Mouse (Mus musculus): ENCODE data around the gene Olfr683. TPM values are rescaled to one million over a fixed set of nuclear protein-coding genes. Genes with fewer than 3 reads are reported as not detected.
"Not testable (repeated sequence)": the region's sequence is repeated elsewhere in the genome, so short reads cannot be mapped to it uniquely, and the experiment has no call there.

The Olfr683 gene
- polyA plus RNA-seq (2011; ENCODE audit: insufficient read depth, insufficient read length, low replicate concordance, missing spikeins) = not detected in 2 replicates

DNA sequence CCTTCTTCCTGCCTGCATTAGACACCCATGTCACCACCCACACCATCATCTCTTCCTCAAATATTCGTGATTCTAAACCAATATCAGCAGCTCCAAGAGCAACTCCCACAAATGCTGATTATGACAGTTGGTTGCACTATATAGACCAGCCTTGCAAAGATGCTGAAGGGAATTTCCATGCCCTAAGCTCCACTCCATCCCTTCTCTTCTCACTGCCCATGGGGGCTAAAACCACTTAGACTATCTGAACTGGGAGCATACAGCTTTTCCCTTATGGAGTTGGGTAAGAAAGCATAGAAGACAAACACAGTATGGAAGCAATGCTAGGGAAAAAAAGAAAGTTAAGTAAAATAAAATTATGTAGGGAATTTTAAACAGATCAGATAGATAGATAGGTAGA is at the start of gene Olfr683:
Gene Olfr683, minus strand, starts transcription at position 101 of the 400 bp plus-strand sequence.
- H3K4me3 ChIP-seq (replicated peaks; ENCODE audit: control insufficient read depth, low read depth, low read length) = no peak within 1 kb of the TSS
- TF ChIP-seq CTCF (IDR thresholded peaks at IDR 0.05; ENCODE audit: control insufficient read depth, insufficient read depth, low read length) = no peak
- TF ChIP-seq POLR2A (IDR thresholded peaks at IDR 0.05; ENCODE audit: borderline replicate concordance, control insufficient read depth, low read depth, low read length) = no peak
- H3K27ac ChIP-seq (ENCODE audit: control insufficient read depth, insufficient read depth, low read depth, low read length, poor library complexity) = no peak within 1 kb of the TSS
- 68% methylated on average over 1 of the region's 1 CpGs for WGBS
- no peaks in the 10 kb centered on the region for H3K4me1 ChIP-seq (ENCODE audit: control insufficient read depth, insufficient read depth, low read length)

DNA sequence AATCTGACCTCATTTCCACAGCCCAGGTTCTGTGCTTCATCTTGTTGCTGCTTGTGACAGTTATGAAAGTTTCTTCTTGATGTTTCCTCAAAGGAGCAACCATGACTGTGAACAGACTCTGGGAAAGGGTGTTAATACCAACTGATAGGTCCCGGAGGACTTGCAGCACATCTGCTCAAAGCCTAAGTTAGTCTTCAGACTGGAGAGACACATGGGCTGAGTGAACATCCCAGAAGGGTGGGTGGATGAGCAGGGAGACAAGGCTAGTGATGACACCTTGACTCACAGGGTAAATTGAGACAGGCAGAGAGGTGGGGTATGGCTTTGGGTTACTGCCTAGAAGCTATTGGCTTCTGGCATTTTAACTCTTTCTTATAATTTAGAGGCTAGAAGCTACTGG is 39.1 kb upstream of the Olfr683 start, which contains the start of gene Olfr685:
Gene Olfr685, minus strand, starts transcription at position 101 of the 400 bp plus-strand sequence.
- TF ChIP-seq CTCF (IDR thresholded peaks at IDR 0.05; ENCODE audit: control insufficient read depth, insufficient read depth, low read length) (no peak), POLR2A (IDR thresholded peaks at IDR 0.05; ENCODE audit: borderline replicate concordance, control insufficient read depth, low read depth, low read length) (no peak)
- 76% methylated on average over 1 of the region's 1 CpGs for WGBS
- Histone ChIP-seq H3K27ac (ENCODE audit: control insufficient read depth, insufficient read depth, low read depth, low read length, poor library complexity) (no peak within 1 kb of the TSS), H3K4me3 (replicated peaks; ENCODE audit: control insufficient read depth, low read depth, low read length) (no peak within 1 kb of the TSS), H3K4me1 (ENCODE audit: control insufficient read depth, insufficient read depth, low read length) (no peaks in the 10 kb centered on the region)

DNA sequence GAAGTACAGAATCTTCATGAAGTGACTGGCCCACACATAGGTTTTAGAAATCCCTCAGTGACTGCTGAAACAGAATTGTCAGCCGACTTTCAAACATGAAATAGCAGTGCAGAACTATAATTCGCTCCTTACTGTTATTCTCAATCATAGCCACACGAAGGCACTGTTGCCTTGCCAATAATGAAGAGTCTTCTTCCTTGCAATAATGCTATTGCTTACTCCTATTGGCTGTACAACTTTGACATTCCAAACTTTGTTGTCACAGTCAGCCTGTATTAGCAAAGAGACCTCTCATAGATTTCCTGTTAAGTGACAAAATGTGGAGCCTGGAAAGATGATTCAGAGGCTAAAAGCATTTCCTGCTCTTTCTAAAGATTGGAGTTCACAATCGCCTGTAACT is 24.0 kb upstream of the Olfr683 start:
- Histone ChIP-seq H3K4me1 (ENCODE audit: control insufficient read depth, insufficient read depth, low read length) (no peaks in the 10 kb centered on the region), H3K4me3 (replicated peaks; ENCODE audit: control insufficient read depth, low read depth, low read length) (no peak overlapping the region), H3K27ac (ENCODE audit: control insufficient read depth, insufficient read depth, low read depth, low read length, poor library complexity) (no peak overlapping the region)
- TF ChIP-seq CTCF (IDR thresholded peaks at IDR 0.05; ENCODE audit: control insufficient read depth, insufficient read depth, low read length) = no peak
- TF ChIP-seq POLR2A (IDR thresholded peaks at IDR 0.05; ENCODE audit: borderline replicate concordance, control insufficient read depth, low read depth, low read length) = no peak
- 39% methylated on average over 4 of the region's 4 CpGs for WGBS

DNA sequence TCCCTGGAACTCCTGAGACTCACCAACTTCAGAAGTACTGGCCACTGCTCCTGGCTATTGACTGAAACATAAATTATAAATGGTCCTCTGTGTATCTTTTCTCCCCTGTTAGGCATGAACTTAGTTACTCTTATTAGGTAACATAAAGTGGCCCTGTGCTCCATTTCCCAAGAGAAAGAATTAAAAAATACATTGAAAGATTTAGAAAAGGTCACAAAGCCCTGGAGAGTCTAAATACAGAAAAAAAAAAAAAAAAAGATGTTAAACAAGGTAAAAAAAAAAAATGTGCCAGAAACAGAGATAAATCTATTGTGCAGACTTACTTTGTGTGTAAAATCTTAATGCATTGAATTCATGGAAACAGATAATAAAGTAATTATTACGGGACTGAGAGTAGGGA is 16.7 kb upstream of the Olfr683 start, which contains the start of gene Olfr684:
Gene Olfr684, minus strand, starts transcription at position 101 of the 400 bp plus-strand sequence.
- TF ChIP-seq CTCF (IDR thresholded peaks at IDR 0.05; ENCODE audit: control insufficient read depth, insufficient read depth, low read length) = no peak
- TF ChIP-seq POLR2A (IDR thresholded peaks at IDR 0.05; ENCODE audit: borderline replicate concordance, control insufficient read depth, low read depth, low read length) = no peak
- Histone ChIP-seq H3K4me1 (ENCODE audit: control insufficient read depth, insufficient read depth, low read length) (no peaks in the 10 kb centered on the region), H3K4me3 (replicated peaks; ENCODE audit: control insufficient read depth, low read depth, low read length) (no peak within 1 kb of the TSS), H3K27ac (ENCODE audit: control insufficient read depth, insufficient read depth, low read depth, low read length, poor library complexity) (no peak within 1 kb of the TSS)
- 76% methylated on average over 1 of the region's 1 CpGs for WGBS

DNA sequence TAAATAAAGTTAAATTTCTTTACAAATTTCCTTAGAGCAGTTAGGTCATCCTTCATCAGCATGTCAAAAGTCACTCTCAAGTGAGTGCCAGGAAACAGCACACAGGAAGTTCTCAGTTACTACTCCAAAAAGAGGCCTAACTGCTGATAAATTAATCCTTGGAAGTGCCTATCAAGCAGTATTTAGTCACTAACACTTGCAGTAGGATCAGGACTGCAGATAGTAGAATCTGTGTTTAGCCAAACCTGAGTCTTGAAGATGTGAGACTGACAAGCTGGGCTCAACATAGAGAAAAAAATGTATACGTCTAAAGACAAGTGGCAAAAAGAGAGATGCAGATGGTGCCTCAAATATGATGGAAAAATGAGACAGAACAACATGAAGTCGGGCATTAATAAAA is 5.5 kb downstream of the Olfr683 start:
- TF ChIP-seq CTCF (IDR thresholded peaks at IDR 0.05; ENCODE audit: control insufficient read depth, insufficient read depth, low read length) (no peak), POLR2A (IDR thresholded peaks at IDR 0.05; ENCODE audit: borderline replicate concordance, control insufficient read depth, low read depth, low read length) (no peak)
- 67% methylated on average over 2 of the region's 2 CpGs for WGBS
- no peak overlapping the region for H3K27ac ChIP-seq (ENCODE audit: control insufficient read depth, insufficient read depth, low read depth, low read length, poor library complexity)
- no peak overlapping the region for H3K4me3 ChIP-seq (replicated peaks; ENCODE audit: control insufficient read depth, low read depth, low read length)
- no peaks in the 10 kb centered on the region for H3K4me1 ChIP-seq (ENCODE audit: control insufficient read depth, insufficient read depth, low read length)

DNA sequence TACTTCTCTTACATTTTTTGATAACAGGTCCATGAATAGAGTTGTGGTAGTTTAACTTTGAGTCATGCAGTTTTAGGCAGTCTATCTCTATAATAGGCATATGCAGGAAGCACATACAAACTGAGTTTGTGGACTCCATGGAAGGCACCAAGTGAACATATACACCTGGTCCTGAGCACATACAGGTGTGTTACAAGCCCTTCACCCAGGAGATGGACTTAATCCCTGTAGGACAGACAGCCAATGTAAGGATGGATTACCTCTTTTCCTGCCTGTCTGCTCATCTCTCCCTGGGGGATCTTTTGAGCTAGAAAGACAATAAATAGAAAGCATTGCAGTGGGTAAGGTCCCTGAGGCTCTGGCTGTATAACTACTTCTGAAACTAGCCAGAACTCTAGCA is 30.3 kb downstream of the Olfr683 start, which contains the start of gene Olfr681:
Gene Olfr681, plus strand, starts transcription at position 301 of the 400 bp plus-strand sequence.
- no peak for TF ChIP-seq POLR2A (IDR thresholded peaks at IDR 0.05; ENCODE audit: borderline replicate concordance, control insufficient read depth, low read depth, low read length)
- no peak for TF ChIP-seq CTCF (IDR thresholded peaks at IDR 0.05; ENCODE audit: control insufficient read depth, insufficient read depth, low read length)
- no peaks in the 10 kb centered on the region for H3K4me1 ChIP-seq (ENCODE audit: control insufficient read depth, insufficient read depth, low read length)
- no peak within 1 kb of the TSS for H3K27ac ChIP-seq (ENCODE audit: control insufficient read depth, insufficient read depth, low read depth, low read length, poor library complexity)
- H3K4me3 ChIP-seq (replicated peaks; ENCODE audit: control insufficient read depth, low read depth, low read length) = no peak within 1 kb of the TSS

DNA sequence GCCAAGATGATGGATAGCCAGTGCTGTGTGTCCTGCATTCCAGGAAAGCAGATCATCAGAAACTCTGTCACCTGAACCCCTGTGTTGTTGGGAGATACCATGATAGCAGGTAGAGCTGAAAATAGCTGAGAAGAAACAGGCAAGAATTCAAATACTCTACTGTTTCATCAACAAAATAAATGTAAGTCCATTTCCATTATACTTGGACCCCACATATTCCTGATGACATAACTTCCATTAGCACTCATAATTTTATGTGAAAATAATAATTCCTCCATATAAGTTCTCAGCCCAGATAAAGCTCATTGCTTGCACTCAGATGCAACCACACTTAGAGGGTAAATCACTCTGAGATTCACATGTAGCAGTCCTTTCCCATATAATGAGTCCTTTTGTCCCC is 54.1 kb downstream of the Olfr683 start, which contains the start of gene Olfr680-ps1:
Gene Olfr680-ps1, minus strand, starts transcription at position 101 of the 400 bp plus-strand sequence.
- not testable (repeated sequence) for H3K4me3 ChIP-seq (replicated peaks; ENCODE audit: control insufficient read depth, low read depth, low read length); H3K27ac ChIP-seq (ENCODE audit: control insufficient read depth, insufficient read depth, low read depth, low read length, poor library complexity); H3K4me1 ChIP-seq (ENCODE audit: control insufficient read depth, insufficient read depth, low read length)

Other genes starting within 250 kb of the Olfr683 start
- gene Olfr667, start 225.5 kb downstream of the Olfr683 start, polyA plus RNA-seq (2011; ENCODE audit: insufficient read depth, insufficient read length, low replicate concordance, missing spikeins) = not detected in 2 replicates
- gene Olfr668, start 219.0 kb downstream of the Olfr683 start, polyA plus RNA-seq (2011; ENCODE audit: insufficient read depth, insufficient read length, low replicate concordance, missing spikeins) = not detected in 2 replicates
- not detected in 2 replicates for gene Olfr669, start 212.8 kb downstream of the Olfr683 start, polyA plus RNA-seq (2011; ENCODE audit: insufficient read depth, insufficient read length, low replicate concordance, missing spikeins)
- not detected in 2 replicates for gene Olfr670, start 184.4 kb downstream of the Olfr683 start, polyA plus RNA-seq (2011; ENCODE audit: insufficient read depth, insufficient read length, low replicate concordance, missing spikeins)
- not detected in 2 replicates for gene Olfr671, start 167.9 kb downstream of the Olfr683 start, polyA plus RNA-seq (2011; ENCODE audit: insufficient read depth, insufficient read length, low replicate concordance, missing spikeins)
- not detected in 2 replicates for gene Olfr672, start 145.0 kb downstream of the Olfr683 start, polyA plus RNA-seq (2011; ENCODE audit: insufficient read depth, insufficient read length, low replicate concordance, missing spikeins)
- not detected in 2 replicates for gene Olfr675, start 118.6 kb downstream of the Olfr683 start, polyA plus RNA-seq (2011; ENCODE audit: insufficient read depth, insufficient read length, low replicate concordance, missing spikeins)
- gene Olfr676, start 114.3 kb downstream of the Olfr683 start, polyA plus RNA-seq (2011; ENCODE audit: insufficient read depth, insufficient read length, low replicate concordance, missing spikeins) = not detected in 2 replicates
- gene Olfr677, start 95.6 kb downstream of the Olfr683 start, polyA plus RNA-seq (2011; ENCODE audit: insufficient read depth, insufficient read length, low replicate concordance, missing spikeins) = not detected in 2 replicates
- gene Olfr678, start 82.5 kb downstream of the Olfr683 start, polyA plus RNA-seq (2011; ENCODE audit: insufficient read depth, insufficient read length, low replicate concordance, missing spikeins) = not detected in 2 replicates
- not detected in 2 replicates for gene Olfr679, start 65.8 kb downstream of the Olfr683 start, polyA plus RNA-seq (2011; ENCODE audit: insufficient read depth, insufficient read length, low replicate concordance, missing spikeins)
- not detected in 2 replicates for gene Olfr680-ps1, start 54.2 kb downstream of the Olfr683 start, polyA plus RNA-seq (2011; ENCODE audit: insufficient read depth, insufficient read length, low replicate concordance, missing spikeins)
- not detected in 2 replicates for gene Olfr681, start 30.2 kb downstream of the Olfr683 start, polyA plus RNA-seq (2011; ENCODE audit: insufficient read depth, insufficient read length, low replicate concordance, missing spikeins)
- gene Olfr684, start 16.6 kb upstream of the Olfr683 start, polyA plus RNA-seq (2011; ENCODE audit: insufficient read depth, insufficient read length, low replicate concordance, missing spikeins) = not detected in 2 replicates
- gene Olfr685, start 39.0 kb upstream of the Olfr683 start, polyA plus RNA-seq (2011; ENCODE audit: insufficient read depth, insufficient read length, low replicate concordance, missing spikeins) = not detected in 2 replicates
- gene Olfr686, start 60.5 kb upstream of the Olfr683 start, polyA plus RNA-seq (2011; ENCODE audit: insufficient read depth, insufficient read length, low replicate concordance, missing spikeins) = not detected in 2 replicates
- gene Olfr688, start 141.1 kb upstream of the Olfr683 start, polyA plus RNA-seq (2011; ENCODE audit: insufficient read depth, insufficient read length, low replicate concordance, missing spikeins) = not detected in 2 replicates
- not detected in 2 replicates for gene Olfr689, start 164.2 kb upstream of the Olfr683 start, polyA plus RNA-seq (2011; ENCODE audit: insufficient read depth, insufficient read length, low replicate concordance, missing spikeins)
- not detected in 2 replicates for gene Olfr690, start 187.1 kb upstream of the Olfr683 start, polyA plus RNA-seq (2011; ENCODE audit: insufficient read depth, insufficient read length, low replicate concordance, missing spikeins)
- gene Olfr691, start 195.3 kb upstream of the Olfr683 start, polyA plus RNA-seq (2011; ENCODE audit: insufficient read depth, insufficient read length, low replicate concordance, missing spikeins) = not detected in 2 replicates
- gene Olfr692, start 221.2 kb upstream of the Olfr683 start, polyA plus RNA-seq (2011; ENCODE audit: insufficient read depth, insufficient read length, low replicate concordance, missing spikeins) = not detected in 2 replicates
- not detected in 2 replicates for gene Gm5901, start 228.0 kb upstream of the Olfr683 start, polyA plus RNA-seq (2011; ENCODE audit: insufficient read depth, insufficient read length, low replicate concordance, missing spikeins)